In the genomic region with DNA sequence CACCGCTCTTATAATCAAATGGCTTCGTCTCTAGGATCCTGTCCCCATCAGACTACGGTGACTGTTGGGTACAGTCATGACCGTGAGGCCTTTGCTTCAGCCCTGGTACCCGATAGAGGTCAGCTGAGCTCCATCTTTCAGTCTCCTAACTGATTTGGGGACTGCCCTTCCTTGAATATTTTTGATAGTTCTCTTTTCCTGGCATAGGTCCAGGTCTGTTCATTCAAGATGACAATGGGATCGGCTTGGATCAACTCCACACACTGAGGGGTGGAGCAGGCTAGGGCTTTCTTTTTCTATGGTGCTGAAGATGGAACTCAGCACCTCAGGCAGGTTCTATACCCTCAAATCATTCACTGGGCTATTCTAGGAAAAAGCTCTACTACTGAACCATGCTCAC, we compare ENCODE assay signal across 19 mouse cellular contexts. TPM values are rescaled to one million over a fixed set of nuclear protein-coding genes. Genes with fewer than 3 reads are reported as not detected.
"Had no signal": no experiment of that assay in that cellular context is flagged by ENCODE, and none has a peak within 500 bp of the region (broad histone marks: within the 10 kb centered on the region; RNA-seq: fewer than 3 reads in every experiment).

No protein-coding gene starts in this region.

- DNase-seq: kidney, adult 18-20 months; kidney, postnatal 10 days; kidney, postnatal 4 days; liver; liver, embryonic 13.5 days; liver, postnatal 0 days; right cerebral cortex, adult 18-20 months; thymus, postnatal 4 days had no signal

- H3K27ac ChIP-seq: intestine, embryonic 15.5 days; layer of hippocampus, adult 2 months; limb, embryonic 12.5 days; liver, embryonic 13.5 days; midbrain, embryonic 12.5 days had no signal

- H3K4me3 ChIP-seq: intestine, embryonic 15.5 days; layer of hippocampus, adult 2 months; limb, embryonic 12.5 days; liver, embryonic 13.5 days; midbrain, embryonic 12.5 days had no signal

RNA-seq across cellular contexts. Expression of a gene that starts 10.7 kb away (rescaled TPM):
- total RNA-seq: layer of hippocampus, adult 2 months; layer of hippocampus, postnatal 10 days; left cerebral cortex, postnatal 36 days; megakaryocyte-erythroid progenitor cell, adult 5-6 weeks had no signal
- polyA plus RNA-seq: midbrain, embryonic 16.5 days; neural tube, embryonic 14.5 days had no signal

RNA-seq across cellular contexts. Expression of a gene that starts 20.7 kb away (rescaled TPM):
- total RNA-seq: layer of hippocampus, adult 2 months; layer of hippocampus, postnatal 10 days; left cerebral cortex, postnatal 36 days had no signal
- polyA plus RNA-seq: midbrain, embryonic 16.5 days had no signal

RNA-seq across cellular contexts. Expression of a gene that starts 29.5 kb away (rescaled TPM):
- total RNA-seq: layer of hippocampus, adult 2 months; layer of hippocampus, postnatal 10 days; left cerebral cortex, postnatal 36 days; megakaryocyte-erythroid progenitor cell, adult 5-6 weeks had no signal
- polyA plus RNA-seq: intestine, embryonic 15.5 days; kidney, embryonic 14.5 days; limb, embryonic 12.5 days; liver, embryonic 13.5 days; liver, postnatal 0 days; midbrain, embryonic 12.5 days; midbrain, embryonic 16.5 days; neural tube, embryonic 14.5 days; stomach, embryonic 14.5 days had no signal

RNA-seq across cellular contexts. Expression of a gene that starts 50.0 kb away (rescaled TPM):
- total RNA-seq: megakaryocyte-erythroid progenitor cell, adult 5-6 weeks had no signal
